In genomic region chr2:84714811-84715561, GRCm38 (mm10) we compare ENCODE assay signal across 7 mouse cellular contexts. TPM values are rescaled to one million over a fixed set of nuclear protein-coding genes. Genes with fewer than 3 reads are reported as not detected.
A peak's percentile ranks its signal among the peaks of the same experiment; 100 is the strongest.
DNase-seq lines count a peak whose midpoint lies in the region; ATAC-seq lines count a peak whose summit lies in the region.

Gene Zdhhc5, minus strand, starts transcription at chr2:84715180.

- peak; percentile 98 for DNase-seq in adrenal gland, adult 8-10 months
- DNase-seq in embryo, embryonic 9.5 days (ENCODE audit: extremely low spot score): peak; percentile 100
- peak; percentile 99 for DNase-seq in gastrocnemius, postnatal 4 days (ENCODE audit: low spot score in 2 of 2)
- peak; percentile 98 to 99 for DNase-seq in left cerebral cortex, postnatal 36 days (ENCODE audit: low spot score in 2 of 2)
- peak; percentile 100 for DNase-seq in midbrain, embryonic 11.5 days (ENCODE audit: low spot score, missing footprints)
- peak; percentile 98 for DNase-seq in skeletal muscle tissue, adult 2 months (ENCODE audit: low read depth, low spot score)

- peak within 1 kb of the TSS; percentile 80 for H3K4me3 ChIP-seq in intestine, embryonic 16.5 days (ENCODE audit: low read length)
- H3K4me3 ChIP-seq in midbrain, embryonic 11.5 days (ENCODE audit: low read depth, low read length): peak within 1 kb of the TSS; percentile 95

- H3K9me3 ChIP-seq in intestine, embryonic 16.5 days (ENCODE audit: control insufficient read depth, low read length): no peaks in the 10 kb centered on the region
- H3K9me3 ChIP-seq in midbrain, embryonic 11.5 days (ENCODE audit: control insufficient read depth, low read length): no peaks in the 10 kb centered on the region

- peak; percentile 95 for ATAC-seq in intestine, embryonic 16.5 days
- peak; percentile 97 for ATAC-seq in midbrain, embryonic 11.5 days (ENCODE audit: low FRiP score)

- no peaks in the 10 kb centered on the region for H3K27me3 ChIP-seq in intestine, embryonic 16.5 days (replicated peaks; ENCODE audit: control insufficient read depth, insufficient read depth, low read length)
- no peaks in the 10 kb centered on the region for H3K27me3 ChIP-seq in midbrain, embryonic 11.5 days (ENCODE audit: control insufficient read depth, insufficient read depth, low read length)

- H3K9ac ChIP-seq in intestine, embryonic 16.5 days (ENCODE audit: low read depth, low read length): peak within 1 kb of the TSS; percentile 95
- H3K9ac ChIP-seq in midbrain, embryonic 11.5 days (ENCODE audit: low read length): peak within 1 kb of the TSS; percentile 95

- no peaks in the 10 kb centered on the region; the same call in 1 of the 2 replicates for H3K36me3 ChIP-seq in intestine, embryonic 16.5 days (ENCODE audit: control insufficient read depth, insufficient read depth, low read length)
- 0 out of 2 replicates have a peak, but pooled peaks cover 2% of the 10 kb centered on the region for H3K36me3 ChIP-seq in midbrain, embryonic 11.5 days (ENCODE audit: control insufficient read depth, insufficient read depth, low read length)

- under 1% methylated on average over 107 of the region's 107 CpGs for WGBS in intestine, embryonic 16.5 days
- WGBS in midbrain, embryonic 11.5 days: under 1% methylated on average over 98 of the region's 107 CpGs

- peak within 1 kb of the TSS; percentile 98 for H3K27ac ChIP-seq in intestine, embryonic 16.5 days (ENCODE audit: low read length)
- H3K27ac ChIP-seq in midbrain, embryonic 11.5 days (ENCODE audit: low read depth, low read length): peak within 1 kb of the TSS; percentile 96

- H3K4me1 ChIP-seq in intestine, embryonic 16.5 days (ENCODE audit: control insufficient read depth, insufficient read depth, low read length): peaks cover 5% of the 10 kb centered on the region; the same call in 1 of the 2 replicates
- H3K4me1 ChIP-seq in midbrain, embryonic 11.5 days (ENCODE audit: control insufficient read depth, insufficient read depth, low read length): peaks cover 10% of the 10 kb centered on the region

- intact Hi-C loops in left cerebral cortex, postnatal 36 days (cut with DNase I): loop anchor here (1.0 to 5.0 kb wide), 3 partner anchors 12 to 82 kb away; partner anchors contain the start of genes Clp1, Gm28635, Med19 and Tmx2

- peak within 1 kb of the TSS; percentile 83 for H3K4me2 ChIP-seq in intestine, embryonic 16.5 days (ENCODE audit: low read depth, low read length)
- peak within 1 kb of the TSS; percentile 78 for H3K4me2 ChIP-seq in midbrain, embryonic 11.5 days

RNA-seq across cellular contexts. Expression of gene Zdhhc5, which starts in this region (rescaled TPM):
- 10 to 100 TPM; 58.8 to 72.1 (median 62.7) TPM for total RNA-seq in adrenal gland, adult 8-10 months (2022)
- total RNA-seq in gastrocnemius, postnatal 4 days (2021): 10 to 100 TPM; 45.1 to 50.9 TPM
- polyA plus RNA-seq in intestine, embryonic 16.5 days (2015; fragmentation: Nextera tagmentation; extraction: Ambion mirVana): 18.3 and 23.4 TPM in 2 replicates
- total RNA-seq in left cerebral cortex, postnatal 36 days (2021): 10 to 100 TPM; 42.1 to 48.9 TPM
- polyA plus RNA-seq in midbrain, embryonic 11.5 days (2014; fragmentation: Nextera tagmentation; extraction: Ambion mirVana): 22.4 and 23.9 TPM in 2 replicates

Comparison
In these comparisons a context has a peak if more than half of its experiments do, and no peak if none do; other contexts are left out.
1. Peak in every context shown above with its lines: DNase-seq, ATAC-seq, H3K4me3 ChIP-seq and H3K27ac ChIP-seq.